Mouse (Mus musculus): ENCODE results near the gene Cr2. TPM values are rescaled to one million over a fixed set of nuclear protein-coding genes. Genes with fewer than 3 reads are reported as not detected.

Gene Cr2
- polyA plus RNA-seq, 1 experiment from 2014 or later: 2.3 TPM

Other genes starting within 250 kb of the Cr2 start
- 70.5 and 90.2 TPM in 2 replicates for gene Cd34, start 237.9 kb downstream of the Cr2 start, polyA plus RNA-seq (2014; fragmentation: Nextera tagmentation; extraction: Ambion mirVana)
- gene Cd46, start 84.5 kb downstream of the Cr2 start, polyA plus RNA-seq (2014; fragmentation: Nextera tagmentation; extraction: Ambion mirVana): 0.94 and 1.4 TPM in 2 replicates
- 68.4 and 70.1 TPM in 2 replicates for gene Cr1l, start 45.1 kb downstream of the Cr2 start, polyA plus RNA-seq (2014; fragmentation: Nextera tagmentation; extraction: Ambion mirVana)